Mouse (Mus musculus): Measurements from ENCODE around the gene Pgam5. TPM values are rescaled to one million over a fixed set of nuclear protein-coding genes. Genes with fewer than 3 reads are reported as not detected.
A peak's percentile ranks its signal among the peaks of the same experiment; 100 is the strongest.

The Pgam5 gene
- 19.1 and 21.5 TPM in 2 replicates for polyA plus RNA-seq (2012; rRNA removed)

- peak; percentile 87 for DNase-seq (ENCODE audit: low spot score)
Measured at GRCm38 (mm10) chr5:110269141-110270101, at the start of gene Pgam5. Pgam5 (minus strand) TSS chr5:110269913.

GRCm38 (mm10) chr5:110313127-110313526, 43.4 kb upstream of the Pgam5 start:
- DNase-seq (ENCODE audit: low spot score), result no peak

GRCm38 (mm10) chr5:110308861-110309260, 39.1 kb upstream of the Pgam5 start:
- no peak for DNase-seq (ENCODE audit: low spot score)

- no peak for DNase-seq (ENCODE audit: low spot score)
Measured at GRCm38 (mm10) chr5:110300591-110300990, 30.9 kb upstream of the Pgam5 start.

GRCm38 (mm10) chr5:110296637-110297036, 26.9 kb upstream of the Pgam5 start:
- no peak for DNase-seq (ENCODE audit: low spot score)

GRCm38 (mm10) chr5:110291649-110292048, 21.9 kb upstream of the Pgam5 start:
- DNase-seq (ENCODE audit: low spot score), result no peak

- DNase-seq (ENCODE audit: low spot score), result no peak
Measured at GRCm38 (mm10) chr5:110287084-110287475, 17.4 kb upstream of the Pgam5 start.

- no peak for DNase-seq (ENCODE audit: low spot score)
Measured at GRCm38 (mm10) chr5:110286446-110287083, 16.9 kb upstream of the Pgam5 start.

GRCm38 (mm10) chr5:110285770-110286445, 16.2 kb upstream of the Pgam5 start, which contains the start of the genes Pxmp2 and Pole:
Pxmp2 (minus strand) TSS chr5:110286186.
Pole (plus strand) TSS chr5:110286306.
- DNase-seq (ENCODE audit: low spot score), result peak; percentile 79

GRCm38 (mm10) chr5:110285156-110285555, 15.4 kb upstream of the Pgam5 start:
- no peak for DNase-seq (ENCODE audit: low spot score)

- DNase-seq (ENCODE audit: low spot score), result no peak
Measured at GRCm38 (mm10) chr5:110284536-110284935, 14.8 kb upstream of the Pgam5 start.

- no peak for DNase-seq (ENCODE audit: low spot score)
Measured at GRCm38 (mm10) chr5:110281984-110282383, 12.3 kb upstream of the Pgam5 start.

- DNase-seq (ENCODE audit: low spot score), result no peak
Measured at GRCm38 (mm10) chr5:110276910-110277309, 7.2 kb upstream of the Pgam5 start.

- DNase-seq (ENCODE audit: low spot score), result no peak
Measured at GRCm38 (mm10) chr5:110276391-110276790, 6.7 kb upstream of the Pgam5 start.

- no peak for DNase-seq (ENCODE audit: low spot score)
Measured at GRCm38 (mm10) chr5:110274846-110275245, 5.1 kb upstream of the Pgam5 start.

- no peak for DNase-seq (ENCODE audit: low spot score)
Measured at GRCm38 (mm10) chr5:110274147-110274546, 4.4 kb upstream of the Pgam5 start.

- DNase-seq (ENCODE audit: low spot score), result no peak
Measured at GRCm38 (mm10) chr5:110270242-110270641, 529 bp upstream of the Pgam5 start.

- DNase-seq (ENCODE audit: low spot score), result no peak
Measured at GRCm38 (mm10) chr5:110266941-110267340, 2.8 kb downstream of the Pgam5 start.

- DNase-seq (ENCODE audit: low spot score), result no peak
Measured at GRCm38 (mm10) chr5:110244091-110244490, 25.6 kb downstream of the Pgam5 start.

GRCm38 (mm10) chr5:110232346-110232745, 37.4 kb downstream of the Pgam5 start:
- no peak for DNase-seq (ENCODE audit: low spot score)

GRCm38 (mm10) chr5:110231638-110232037, 38.1 kb downstream of the Pgam5 start:
- DNase-seq (ENCODE audit: low spot score), result no peak
